Mouse (Mus musculus): Measurements from ENCODE around the gene Anks1. TPM values are rescaled to one million over a fixed set of nuclear protein-coding genes. Genes with fewer than 3 reads are reported as not detected.
A peak's percentile ranks its signal among the peaks of the same experiment; 100 is the strongest.
"Not testable (repeated sequence)": the region's sequence is repeated elsewhere in the genome, so short reads cannot be mapped to it uniquely, and the experiment has no call there.

Gene Anks1
- total RNA-seq, 4 experiments from 2014 or later = 6.3 to 9.2 (median 7.9) TPM

DNA sequence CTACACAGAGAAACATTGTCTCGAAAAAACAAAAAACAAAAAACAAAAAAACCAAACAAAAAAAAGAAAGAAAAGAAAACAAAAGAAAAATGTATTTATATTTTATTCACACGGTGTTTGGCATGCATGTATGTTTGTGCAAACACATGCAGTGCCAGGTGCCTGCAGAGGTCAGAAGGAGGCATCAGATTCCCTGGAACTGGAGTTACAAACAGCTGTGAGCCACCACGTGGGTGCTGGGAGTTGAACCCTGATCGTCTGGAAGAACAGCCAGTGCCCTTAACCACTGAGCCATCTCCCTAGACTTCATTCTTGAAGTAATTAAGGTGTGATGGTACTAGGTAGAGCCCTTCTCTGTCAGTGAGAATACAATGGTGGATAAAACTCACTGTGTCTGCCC, 57.0 kb downstream of the Anks1 start:
- DNase-seq (ENCODE audit: low spot score in 2 of 2) = no peak

GRCm38 (mm10) chr17:27966508-27967021, 57.5 kb downstream of the Anks1 start:
- DNase-seq (ENCODE audit: low spot score in 2 of 2) = no peak

GRCm38 (mm10) chr17:27967529-27967928, 58.4 kb downstream of the Anks1 start:
- DNase-seq (ENCODE audit: low spot score in 2 of 2) = no peak

- DNase-seq (ENCODE audit: low spot score in 2 of 2) = no peak
These were observed 59.1 kb downstream of the Anks1 start for GRCm38 (mm10) chr17:27968033-27968750.

DNA sequence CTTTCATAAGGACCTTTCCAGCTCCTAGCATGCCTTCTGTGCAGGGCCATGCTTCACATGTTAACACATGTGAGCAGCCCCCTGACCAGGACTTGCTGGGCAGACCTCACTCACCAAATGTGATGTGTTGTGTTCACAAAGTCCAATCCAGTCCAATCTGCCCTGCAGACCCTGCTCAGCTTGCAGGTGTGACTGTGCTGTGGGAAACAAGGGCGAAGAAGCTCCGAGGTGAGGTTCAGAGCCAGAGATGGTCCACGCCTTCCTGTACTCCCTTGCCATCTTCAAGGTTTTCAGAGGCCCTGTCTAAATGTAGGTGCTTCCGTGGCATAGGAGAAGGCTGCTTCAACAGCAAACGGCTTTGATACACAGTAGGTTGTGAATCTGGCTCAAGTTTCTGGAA, 59.8 kb downstream of the Anks1 start:
- DNase-seq (ENCODE audit: low spot score in 2 of 2) = no peak

GRCm38 (mm10) chr17:27969365-27969764, 60.3 kb downstream of the Anks1 start:
- DNase-seq (ENCODE audit: low spot score in 2 of 2) = no peak

DNA sequence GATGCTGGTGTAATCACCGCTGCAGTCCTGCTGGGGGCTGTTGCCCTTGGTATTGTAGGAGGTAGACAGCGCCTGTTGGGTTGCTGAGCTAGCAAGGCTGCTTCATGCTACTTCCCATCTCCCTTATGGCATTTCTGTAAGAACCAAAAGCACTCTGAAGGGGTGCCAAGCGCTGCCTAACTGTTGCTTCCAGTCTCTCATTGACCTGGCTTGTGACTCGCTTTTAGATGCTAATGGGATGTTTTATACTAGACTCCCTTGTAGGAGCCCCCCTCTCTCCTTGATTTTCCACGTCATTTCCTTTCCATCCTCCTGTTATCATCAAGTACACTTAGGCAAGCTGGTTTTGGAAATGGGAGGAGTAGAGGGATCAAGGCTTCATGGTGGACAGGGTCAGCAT, 60.8 kb downstream of the Anks1 start:
- DNase-seq (ENCODE audit: low spot score in 2 of 2) = no peak

DNA sequence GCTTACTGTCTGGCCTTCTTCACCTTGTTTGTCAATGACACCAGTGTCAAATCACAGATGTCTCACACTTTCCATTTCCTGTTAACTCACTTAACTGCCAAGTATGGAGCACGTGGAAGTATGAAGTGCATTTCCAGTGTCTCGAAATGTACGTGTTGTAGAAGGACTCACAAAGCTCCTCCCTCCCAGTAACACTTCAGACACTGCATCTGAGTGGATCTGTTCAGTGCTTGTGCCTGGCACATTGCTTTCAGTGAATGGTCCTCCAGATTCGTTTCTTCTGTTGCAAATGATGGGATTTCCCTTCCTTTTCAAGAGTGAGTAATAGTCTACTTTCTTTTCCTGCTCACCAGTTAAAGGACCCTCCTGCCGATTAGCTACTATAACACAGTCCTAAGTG, 61.2 kb downstream of the Anks1 start:
- no peak for DNase-seq (ENCODE audit: low spot score in 2 of 2)

DNA sequence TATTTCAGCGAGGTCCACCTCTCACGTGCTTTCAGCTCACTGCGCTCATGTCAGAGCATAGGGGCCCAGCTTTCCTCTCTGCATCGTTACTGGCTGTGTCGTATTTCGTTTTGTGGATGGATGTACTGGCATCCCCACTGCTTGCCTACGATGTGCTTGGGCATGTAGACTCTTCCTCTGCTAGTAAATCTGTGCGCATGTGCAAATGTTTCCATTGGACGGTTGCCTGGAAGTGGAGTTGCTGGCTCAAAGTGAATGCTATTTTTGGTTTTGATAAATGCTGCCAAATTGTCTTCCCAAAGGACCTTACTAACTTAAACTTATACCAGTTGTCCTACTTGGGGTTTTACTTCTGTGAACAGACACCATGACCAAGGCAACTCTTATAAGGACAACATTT, 62.4 kb downstream of the Anks1 start:
- DNase-seq (ENCODE audit: low spot score in 2 of 2) = peak; percentile 78 to 85

- no peak for DNase-seq (ENCODE audit: low spot score in 2 of 2)
These were observed 64.2 kb downstream of the Anks1 start for GRCm38 (mm10) chr17:27973337-27973736.

DNA sequence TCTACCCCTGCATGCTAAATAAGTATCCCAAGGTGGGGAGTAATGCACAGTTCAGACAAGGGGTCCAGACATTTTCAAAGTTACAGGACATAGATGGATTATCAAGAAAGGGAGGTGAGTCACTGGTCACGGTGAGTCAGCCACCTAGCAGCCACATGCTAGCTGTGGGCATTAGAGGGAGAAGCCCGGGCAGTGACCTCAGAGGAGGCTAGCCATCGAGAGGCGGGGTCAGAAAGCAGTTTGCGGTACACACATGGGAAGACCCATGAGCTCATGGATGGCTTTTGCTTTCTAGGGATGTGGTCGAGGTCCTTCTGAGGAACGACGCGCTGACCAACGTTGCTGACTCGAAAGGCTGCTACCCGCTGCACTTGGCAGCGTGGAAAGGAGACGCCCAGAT, 67.2 kb downstream of the Anks1 start:
- no peak for DNase-seq (ENCODE audit: low spot score in 2 of 2)

DNA sequence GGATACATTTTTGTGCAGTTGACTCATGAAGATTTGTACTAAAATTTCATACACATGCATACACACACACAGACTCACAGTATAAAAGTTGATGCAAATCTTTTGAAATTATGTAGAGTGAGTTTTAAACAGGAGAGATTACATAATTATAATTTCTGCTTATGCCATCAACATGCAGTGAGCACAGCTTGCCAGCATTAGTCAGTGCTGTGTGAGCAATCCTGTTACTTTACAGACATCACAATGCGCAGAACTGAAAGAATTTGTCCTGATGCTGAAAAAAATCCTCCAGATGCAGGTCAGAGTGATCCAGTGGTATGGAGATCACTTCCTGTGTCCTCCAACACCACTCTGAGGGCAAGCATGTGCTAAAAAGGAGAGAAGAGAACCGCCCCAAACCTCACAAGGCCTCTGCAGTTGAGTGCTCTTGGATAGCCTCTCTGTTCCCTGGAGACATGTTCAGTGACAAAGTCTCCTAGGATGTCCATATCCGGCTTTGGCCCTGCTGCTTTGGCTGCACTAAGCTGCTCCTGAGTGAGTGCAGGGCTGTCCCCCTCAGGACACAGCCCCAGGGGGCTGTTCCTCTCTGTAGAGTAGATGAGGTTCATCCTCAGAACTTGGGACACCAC, 68.0 kb downstream of the Anks1 start:
- DNase-seq (ENCODE audit: low spot score in 2 of 2) = no peak

DNA sequence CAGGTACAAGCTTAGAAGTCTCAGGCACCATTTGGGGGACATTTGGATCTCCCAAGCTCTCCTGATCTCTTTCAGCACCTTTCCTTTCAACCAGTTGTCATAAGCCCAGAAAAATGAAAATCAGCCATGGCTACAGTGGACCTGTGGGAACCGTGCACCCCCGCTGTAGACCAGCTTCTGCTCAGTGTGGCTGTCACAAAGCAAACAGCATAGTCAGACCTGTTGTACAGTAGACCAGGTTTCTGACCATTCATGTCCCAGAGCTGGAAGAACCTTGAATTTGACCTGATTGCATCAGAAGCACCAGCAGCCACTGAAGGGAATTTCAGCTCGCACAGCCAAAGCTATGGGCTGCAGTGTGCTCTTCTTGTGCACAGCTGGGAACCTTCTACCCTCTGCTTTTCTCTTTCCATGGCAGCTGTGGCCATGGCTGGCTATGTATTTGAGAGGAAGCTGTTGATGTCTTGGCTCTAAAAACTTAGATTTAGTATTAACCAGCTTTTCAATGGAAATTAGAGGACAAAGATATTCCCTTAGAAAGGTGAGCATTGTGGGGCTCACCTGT, 71.4 kb downstream of the Anks1 start:
- no peak for DNase-seq (ENCODE audit: low spot score in 2 of 2)

GRCm38 (mm10) chr17:27981451-27982069, 72.5 kb downstream of the Anks1 start:
- no peak for DNase-seq (ENCODE audit: low spot score in 2 of 2)

- not testable (repeated sequence) for DNase-seq (ENCODE audit: low spot score in 2 of 2)
These were observed 73.0 kb downstream of the Anks1 start for GRCm38 (mm10) chr17:27982070-27982457.

DNA sequence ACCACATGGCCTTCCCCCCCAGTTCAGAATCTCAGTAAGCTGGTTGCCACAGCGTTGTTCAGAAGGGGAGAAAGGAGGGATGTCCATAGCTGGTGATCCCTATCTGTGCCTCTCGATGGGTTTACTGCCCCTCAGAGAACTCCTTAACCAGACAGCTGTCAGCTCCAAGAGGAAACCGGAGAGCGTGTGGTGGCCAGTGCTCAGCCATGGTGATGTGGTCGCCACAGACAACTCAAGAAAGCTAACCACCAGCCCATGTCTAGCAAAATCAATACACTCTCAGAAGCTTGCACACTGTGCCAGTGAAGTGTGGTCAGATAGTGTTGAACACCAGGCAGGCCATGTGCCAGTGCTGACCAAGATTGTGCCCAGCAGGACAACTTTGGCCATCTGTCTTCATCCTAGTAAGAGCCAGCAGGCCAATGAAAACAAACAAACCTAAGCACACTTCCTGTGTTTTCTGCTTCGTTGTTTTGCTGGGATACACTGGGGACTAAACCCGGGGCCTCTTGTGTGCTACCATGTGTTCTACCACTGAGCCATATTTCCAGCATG, 73.7 kb downstream of the Anks1 start:
- no peak for DNase-seq (ENCODE audit: low spot score in 2 of 2)

GRCm38 (mm10) chr17:27984421-27984820, 75.3 kb downstream of the Anks1 start:
- no peak for DNase-seq (ENCODE audit: low spot score in 2 of 2)

- no peak for DNase-seq (ENCODE audit: low spot score in 2 of 2)
These were observed 77.0 kb downstream of the Anks1 start for GRCm38 (mm10) chr17:27986106-27986505.

DNA sequence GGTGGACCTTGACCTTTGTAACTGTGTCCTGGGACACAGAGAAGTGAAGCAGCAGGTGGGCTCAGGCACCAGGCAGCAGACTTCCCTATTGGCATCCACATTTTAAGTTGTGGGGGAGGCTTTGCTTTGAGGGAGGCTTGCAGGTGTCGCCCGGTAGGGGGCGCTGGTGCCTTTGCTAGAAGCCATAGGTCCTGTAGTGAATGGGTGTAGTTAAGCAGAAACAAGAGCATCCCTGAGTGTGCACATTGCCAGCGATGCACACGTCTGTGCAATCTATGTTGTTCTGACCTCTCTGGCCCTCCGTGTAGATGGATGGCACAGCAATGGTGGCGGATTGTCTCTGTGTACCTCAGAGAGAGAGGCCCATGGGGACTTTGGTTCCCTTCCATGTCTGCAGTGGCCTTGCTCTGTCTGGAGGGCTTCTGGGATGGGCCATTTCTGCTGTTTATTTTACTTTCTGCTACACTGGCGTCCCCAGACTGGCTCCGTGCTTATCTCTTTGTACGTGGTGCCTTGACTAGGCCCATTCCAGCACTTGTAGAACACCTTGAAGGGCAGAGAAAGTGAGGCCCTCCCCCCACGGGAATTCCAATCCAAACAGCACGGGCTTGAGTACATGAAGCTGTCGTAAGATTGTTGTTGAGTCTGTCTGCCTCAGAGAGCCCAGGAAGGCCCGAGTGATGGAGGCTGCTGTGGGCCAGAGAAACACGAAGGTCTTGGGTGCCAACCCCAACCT, 80.9 kb downstream of the Anks1 start:
- peak; percentile 73 to 75 for DNase-seq (ENCODE audit: low spot score in 2 of 2)

GRCm38 (mm10) chr17:27994001-27994944, 85.2 kb downstream of the Anks1 start:
- no peak for DNase-seq (ENCODE audit: low spot score in 2 of 2)
